Mouse (Mus musculus) forebrain, embryonic 10.5 days (tissue): ENCODE measurements around the gene Ppp1ca. TPM values are rescaled to one million over a fixed set of nuclear protein-coding genes. Genes with fewer than 3 reads are reported as not detected.

ENCODE experiments used
- DNase-seq: peaks from one replicate; pipeline ENCODE4 v3.0.0-alpha.2; 2017; ENCODE audit warnings: low spot score; ENCODE audit errors: extremely low spot score
- H3K27ac ChIP-seq: fragments of 300-500 bp; sonication (generic); 2 replicates; pipeline ENCODE4 v1.5.1; 2016; ENCODE audit warnings: mild to moderate bottlenecking
- H3K27me3 ChIP-seq: fragments of 300-500 bp; sonication (generic); 2 replicates; pipeline ENCODE4 v1.6.1; 2016; ENCODE audit warnings: mild to moderate bottlenecking; ENCODE audit not compliant: poor library complexity, severe bottlenecking
- H3K36me3 ChIP-seq: fragments of 300-500 bp; sonication (generic); replicated peaks from 2 replicates; pipeline ENCODE4 v1.6.1; 2016; ENCODE audit warnings: mild to moderate bottlenecking, moderate library complexity
- H3K4me1 ChIP-seq: fragments of 300-500 bp; sonication (generic); 2 replicates; pipeline ENCODE4 v1.6.1; 2016
- H3K4me3 ChIP-seq: fragments of 300-500 bp; sonication (generic); 2 replicates; pipeline ENCODE4 v1.5.1; 2016; ENCODE audit warnings: mild to moderate bottlenecking, moderate library complexity
- H3K9me3 ChIP-seq: fragments of 300-500 bp; sonication (generic); 2 replicates; pipeline ENCODE4 v1.6.1; 2016; ENCODE audit warnings: mild to moderate bottlenecking, moderate library complexity
- WGBS: fragments of 180-500 bp; shearing (Covaris S2); methylation state at CpG from one replicate; pipeline ENCODE4 v1.1.7; 2016; 5-methylcytosine and 5-hydroxymethylcytosine counted together
- polyA plus RNA-seq: library from polyadenylated mRNA; unstranded; fragments of >200 nt; fragmentation: Nextera tagmentation; extraction: Ambion mirVana; gene quantifications from 2 replicates; pipeline ENCODE4 v1.2.1, GENCODE M21; 2016

The Ppp1ca gene
- polyA plus RNA-seq, 1 experiment from 2014 or later, result 998 TPM

- WGBS, result under 1% methylated on average over 47 of the region's 49 CpGs
- peak within 1 kb of the TSS; percentile 87 for H3K27ac ChIP-seq
- H3K9me3 ChIP-seq, result no peaks in the 10 kb centered on the region
- peaks cover 71% of the 10 kb centered on the region for H3K4me1 ChIP-seq
- peaks cover 88% of the 10 kb centered on the region for H3K27me3 ChIP-seq
- H3K4me3 ChIP-seq, result peak within 1 kb of the TSS; percentile 74
- no peaks in the 10 kb centered on the region for H3K36me3 ChIP-seq
- peak; percentile 42 for DNase-seq
These were observed 22.4 kb downstream of the Ppp1ca start, which contains the start of the genes Clcf1 and AC109138.7 for GRCm38 (mm10) chr19:4214071-4214770. Gene Clcf1 (plus strand): TSS chr19:4214238. Gene AC109138.7 (plus strand): TSS chr19:4214357.

- Histone ChIP-seq H3K4me1 (peaks cover 71% of the 10 kb centered on the region), H3K27me3 (peaks cover 92% of the 10 kb centered on the region), H3K27ac (peak overlapping the region; percentile 87), H3K36me3 (no peaks in the 10 kb centered on the region), H3K4me3 (peak overlapping the region; percentile 74), H3K9me3 (no peaks in the 10 kb centered on the region)
- WGBS, result under 1% methylated on average over 63 of the region's 81 CpGs
- peak; percentile 53 for DNase-seq
These were observed 23.0 kb downstream of the Ppp1ca start for GRCm38 (mm10) chr19:4214771-4215450.

DNA sequence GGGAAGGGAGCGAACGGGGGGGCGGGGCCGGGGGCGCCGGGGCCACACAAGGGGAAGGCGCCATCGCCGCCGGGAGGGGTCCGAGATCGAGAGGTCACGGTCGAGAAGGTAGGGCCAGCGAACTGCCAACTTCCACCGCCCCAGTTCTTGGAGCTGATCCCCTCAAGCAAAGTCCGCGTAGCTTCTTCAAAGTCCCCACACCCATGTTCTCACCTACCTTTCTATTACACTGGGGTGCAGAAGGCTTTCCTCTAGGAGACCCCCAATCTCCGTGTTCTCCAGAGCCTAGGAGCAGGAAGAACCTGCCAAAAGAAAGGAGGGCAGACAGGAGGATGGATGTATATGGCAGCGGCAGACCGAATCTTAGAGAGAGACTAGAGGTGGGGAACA lies 23.6 kb downstream of the Ppp1ca start:
- H3K4me1 ChIP-seq, result peaks cover 74% of the 10 kb centered on the region
- 4% methylated on average over 21 of the region's 21 CpGs for WGBS

DNA sequence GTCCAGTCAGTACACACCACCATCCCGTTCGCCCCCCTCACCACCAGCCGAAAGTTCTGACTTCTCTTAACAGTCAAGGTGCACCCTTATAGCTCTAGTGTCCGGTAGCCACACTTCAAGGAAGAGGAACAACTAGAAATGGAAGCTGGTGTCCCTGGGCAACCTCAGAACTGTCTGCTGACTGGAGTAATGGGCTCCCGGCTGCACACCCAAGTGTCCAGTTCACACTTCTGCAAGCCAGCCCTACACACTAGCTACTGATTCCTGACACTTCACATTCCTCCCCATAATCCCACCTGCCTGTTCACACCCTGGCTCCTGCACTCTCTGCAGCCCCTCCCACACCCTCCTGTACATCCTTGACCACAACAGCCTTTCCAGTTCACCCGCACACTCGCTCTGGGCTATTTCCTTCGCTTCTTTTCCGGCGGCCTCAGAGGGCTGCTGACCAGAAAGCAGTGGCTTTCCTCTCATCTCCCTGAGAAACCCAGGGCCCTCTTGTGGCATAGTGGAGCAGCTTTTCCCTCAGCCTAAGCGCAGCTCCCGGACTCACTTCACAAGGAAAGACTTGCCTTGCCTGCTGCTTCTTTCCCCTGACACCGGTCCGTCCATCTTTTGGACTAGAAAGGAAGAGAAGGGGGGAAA lies 24.3 kb downstream of the Ppp1ca start:
- Histone ChIP-seq H3K4me3 (peak overlapping the region; percentile 74), H3K27ac (peak overlapping the region; percentile 56; the same call in 1 of the 2 replicates), H3K9me3 (no peaks in the 10 kb centered on the region), H3K27me3 (peaks cover 92% of the 10 kb centered on the region), H3K36me3 (no peaks in the 10 kb centered on the region), H3K4me1 (peaks cover 80% of the 10 kb centered on the region)
- DNase-seq, result peak; percentile 59
- WGBS, result 25% methylated on average over 14 of the region's 14 CpGs

More for the DNA sequence above, 23.6 kb downstream of the Ppp1ca start:
- DNase-seq, result no peak
- H3K36me3 ChIP-seq, result no peaks in the 10 kb centered on the region
- peaks cover 93% of the 10 kb centered on the region for H3K27me3 ChIP-seq
- peak overlapping the region; percentile 87 for H3K27ac ChIP-seq
- H3K9me3 ChIP-seq, result no peaks in the 10 kb centered on the region
- H3K4me3 ChIP-seq, result peak overlapping the region; percentile 74

- DNase-seq, result no peak
- Histone ChIP-seq H3K4me1 (peaks cover 73% of the 10 kb centered on the region), H3K27ac (no peak overlapping the region), H3K36me3 (no peaks in the 10 kb centered on the region), H3K4me3 (no peak overlapping the region), H3K27me3 (peaks cover 92% of the 10 kb centered on the region), H3K9me3 (no peaks in the 10 kb centered on the region)
- WGBS, result 13% methylated on average over 5 of the region's 5 CpGs
These were observed 25.3 kb downstream of the Ppp1ca start for GRCm38 (mm10) chr19:4217140-4217539.

- H3K27me3 ChIP-seq, result peaks cover 89% of the 10 kb centered on the region
- H3K27ac ChIP-seq, result no peak overlapping the region
- H3K36me3 ChIP-seq, result no peaks in the 10 kb centered on the region
- WGBS, result 46% methylated on average over 3 of the region's 3 CpGs
- H3K4me1 ChIP-seq, result peaks cover 68% of the 10 kb centered on the region
- no peaks in the 10 kb centered on the region for H3K9me3 ChIP-seq
- no peak overlapping the region for H3K4me3 ChIP-seq
- DNase-seq, result no peak
These were observed 26.0 kb downstream of the Ppp1ca start for GRCm38 (mm10) chr19:4217855-4218254.

- DNase-seq, result no peak
- H3K36me3 ChIP-seq, result no peaks in the 10 kb centered on the region
- H3K4me1 ChIP-seq, result peaks cover 64% of the 10 kb centered on the region
- no peak overlapping the region for H3K27ac ChIP-seq
- H3K27me3 ChIP-seq, result peaks cover 85% of the 10 kb centered on the region
- H3K4me3 ChIP-seq, result no peak overlapping the region
- 89% methylated on average over 11 of the region's 11 CpGs for WGBS
- H3K9me3 ChIP-seq, result no peaks in the 10 kb centered on the region
These were observed 26.4 kb downstream of the Ppp1ca start for GRCm38 (mm10) chr19:4218293-4218692.

DNA sequence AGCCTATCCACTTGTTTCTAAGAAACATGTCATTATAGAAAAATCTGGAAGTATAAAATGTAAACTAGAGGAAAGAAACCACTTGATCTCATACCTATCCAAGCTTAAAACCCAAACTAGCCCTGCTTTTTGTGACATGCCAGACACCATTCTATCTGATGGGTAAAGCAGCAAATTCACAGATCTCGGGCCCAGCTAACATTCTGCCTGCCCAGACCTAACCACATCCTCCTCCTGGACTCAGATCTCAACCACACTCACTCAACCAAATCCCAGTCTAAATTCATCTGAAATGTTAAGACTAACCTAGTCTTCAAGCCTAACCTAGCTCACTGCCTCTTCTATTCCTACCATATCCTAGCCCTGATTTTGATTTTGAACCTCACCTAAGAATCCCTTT lies 26.9 kb downstream of the Ppp1ca start:
- peaks cover 80% of the 10 kb centered on the region for H3K27me3 ChIP-seq
- no peak overlapping the region for H3K27ac ChIP-seq
- DNase-seq, result no peak
- no peak overlapping the region for H3K4me3 ChIP-seq
- WGBS, result 80% methylated on average over 1 of the region's 1 CpGs
- no peaks in the 10 kb centered on the region for H3K36me3 ChIP-seq
- H3K4me1 ChIP-seq, result peaks cover 59% of the 10 kb centered on the region
- H3K9me3 ChIP-seq, result no peaks in the 10 kb centered on the region

DNA sequence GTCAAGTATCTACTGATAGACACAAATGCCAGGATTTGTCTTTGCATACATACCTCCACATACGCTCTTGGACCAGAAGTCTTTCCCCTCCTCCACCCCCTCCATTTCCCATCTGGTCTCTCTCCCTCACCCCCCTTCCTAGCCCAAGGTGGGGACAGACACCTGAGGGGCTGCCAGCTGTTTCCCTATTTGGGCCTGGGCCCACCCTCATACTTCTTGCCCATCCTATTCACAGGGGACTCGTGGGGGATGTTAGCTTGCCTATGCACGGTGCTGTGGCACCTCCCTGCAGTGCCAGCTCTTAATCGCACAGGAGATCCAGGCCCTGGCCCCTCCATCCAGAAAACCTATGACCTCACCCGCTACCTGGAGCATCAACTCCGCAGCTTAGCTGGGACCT lies 28.1 kb downstream of the Ppp1ca start:
- no peak overlapping the region for H3K4me3 ChIP-seq
- 87% methylated on average over 6 of the region's 6 CpGs for WGBS
- H3K27ac ChIP-seq, result peak overlapping the region; percentile 41; the same call in 1 of the 2 replicates
- H3K9me3 ChIP-seq, result no peaks in the 10 kb centered on the region
- H3K27me3 ChIP-seq, result peaks cover 68% of the 10 kb centered on the region
- no peaks in the 10 kb centered on the region for H3K36me3 ChIP-seq
- H3K4me1 ChIP-seq, result peaks cover 47% of the 10 kb centered on the region
- no peak for DNase-seq

DNA sequence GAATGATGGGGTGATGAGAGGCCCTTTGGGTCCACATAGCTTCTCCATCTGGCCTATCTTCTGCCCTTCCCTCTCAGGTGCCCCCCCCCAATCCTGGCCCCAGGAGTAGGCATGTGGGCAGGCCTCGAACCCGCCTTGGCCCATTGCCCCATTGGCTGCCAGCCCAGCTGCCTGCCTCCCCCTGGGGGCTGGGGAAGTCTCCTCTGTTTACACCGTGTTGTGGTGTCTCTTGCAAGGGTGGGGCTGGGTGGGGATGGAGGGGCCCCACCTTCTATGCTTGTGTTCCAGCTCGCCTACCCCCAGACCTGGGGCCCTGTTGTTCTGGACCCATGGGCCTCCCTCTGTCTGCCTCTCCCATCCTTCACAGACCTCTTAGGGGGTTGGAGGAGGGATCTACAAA lies 28.6 kb downstream of the Ppp1ca start:
- H3K9me3 ChIP-seq, result no peaks in the 10 kb centered on the region
- H3K27me3 ChIP-seq, result peaks cover 63% of the 10 kb centered on the region
- WGBS, result 71% methylated on average over 4 of the region's 4 CpGs
- no peak for DNase-seq
- peak overlapping the region; percentile 40; the same call in 1 of the 2 replicates for H3K27ac ChIP-seq
- peaks cover 43% of the 10 kb centered on the region for H3K4me1 ChIP-seq
- no peak overlapping the region for H3K4me3 ChIP-seq
- no peaks in the 10 kb centered on the region for H3K36me3 ChIP-seq

DNA sequence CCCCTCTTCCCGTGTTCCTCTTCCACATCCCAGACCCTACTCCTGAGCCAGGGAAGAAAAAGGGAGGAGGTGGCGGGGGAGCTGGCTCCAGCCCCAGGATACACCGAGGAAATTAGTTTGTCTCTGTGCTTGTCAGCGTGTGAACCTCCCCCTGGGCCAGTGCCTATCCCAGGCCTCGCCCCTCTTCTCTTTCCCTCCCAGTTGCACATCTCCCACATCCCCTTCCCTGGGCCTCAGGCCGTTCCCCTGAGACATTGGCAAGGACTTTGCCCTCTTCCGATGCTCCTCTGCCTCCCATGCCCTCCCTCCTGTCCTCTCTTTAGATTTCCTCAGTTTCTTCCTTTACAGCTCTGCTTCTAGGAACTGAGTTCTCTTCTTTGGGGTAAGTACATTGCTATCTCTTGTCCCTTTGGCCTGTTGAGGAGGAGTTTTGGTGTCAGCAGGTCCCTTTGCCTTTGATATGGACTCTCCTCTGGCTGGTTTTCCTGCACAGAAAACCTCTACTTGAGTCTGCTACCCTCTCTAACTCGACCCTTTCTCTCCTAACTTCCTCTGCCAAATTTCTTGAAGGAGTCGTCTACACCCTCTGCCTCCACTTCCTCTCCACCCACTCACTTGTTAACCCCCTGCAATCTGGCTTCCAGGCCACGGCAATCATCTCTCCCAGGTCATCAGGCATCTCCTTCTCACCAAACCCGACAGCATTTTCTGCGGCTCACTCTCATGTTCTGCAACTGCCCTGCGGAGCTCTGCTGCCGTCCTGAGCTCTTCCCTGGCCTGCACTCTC lies 29.3 kb downstream of the Ppp1ca start:
- no peaks in the 10 kb centered on the region for H3K36me3 ChIP-seq
- H3K27ac ChIP-seq, result peak overlapping the region; percentile 40; the same call in 1 of the 2 replicates
- peaks cover 56% of the 10 kb centered on the region for H3K27me3 ChIP-seq
- 59% methylated on average over 14 of the region's 14 CpGs for WGBS
- no peaks in the 10 kb centered on the region for H3K9me3 ChIP-seq
- H3K4me3 ChIP-seq, result no peak overlapping the region
- peaks cover 35% of the 10 kb centered on the region for H3K4me1 ChIP-seq
- no peak for DNase-seq

DNA sequence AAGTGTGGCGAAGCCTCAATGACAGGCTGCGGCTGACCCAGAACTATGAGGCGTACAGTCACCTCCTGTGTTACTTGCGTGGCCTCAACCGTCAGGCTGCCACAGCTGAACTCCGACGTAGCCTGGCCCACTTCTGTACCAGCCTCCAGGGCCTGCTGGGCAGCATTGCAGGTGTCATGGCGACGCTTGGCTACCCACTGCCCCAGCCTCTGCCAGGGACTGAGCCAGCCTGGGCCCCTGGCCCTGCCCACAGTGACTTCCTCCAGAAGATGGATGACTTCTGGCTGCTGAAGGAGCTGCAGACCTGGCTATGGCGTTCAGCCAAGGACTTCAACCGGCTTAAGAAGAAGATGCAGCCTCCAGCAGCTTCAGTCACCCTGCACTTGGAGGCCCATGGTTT lies 30.3 kb downstream of the Ppp1ca start:
- H3K4me3 ChIP-seq, result no peak overlapping the region
- WGBS, result 86% methylated on average over 11 of the region's 11 CpGs
- peaks cover 46% of the 10 kb centered on the region for H3K27me3 ChIP-seq
- DNase-seq, result no peak
- no peaks in the 10 kb centered on the region for H3K9me3 ChIP-seq
- peak overlapping the region; percentile 27; the same call in 1 of the 2 replicates for H3K27ac ChIP-seq
- peaks cover 25% of the 10 kb centered on the region for H3K4me1 ChIP-seq
- no peaks in the 10 kb centered on the region for H3K36me3 ChIP-seq
